Mouse (Mus musculus): ENCODE data around the gene Sema5b. TPM values are rescaled to one million over a fixed set of nuclear protein-coding genes. Genes with fewer than 3 reads are reported as not detected.

The Sema5b gene
- total and polyA plus RNA-seq, 3 experiments, result not detected

- Histone ChIP-seq H3K27me3 (ENCODE audit: control insufficient read depth in 1 of 2, insufficient read depth in 2 of 2, low read length in 2 of 2) (peaks cover 0 to 3% of the 10 kb centered on the region in 2 experiments; a peak in 1 of 4 replicates), H3K79me2 (ENCODE audit: control insufficient read depth, insufficient read depth, low read length, poor library complexity) (no peaks in the 10 kb centered on the region), H3K27ac (ENCODE audit: control insufficient read depth, low read depth, low read length) (no peak overlapping the region), H3K9me3 (replicated peaks; ENCODE audit: insufficient read depth, low read length) (no peaks in the 10 kb centered on the region), H3K9ac (ENCODE audit: control insufficient read depth, low read depth, low read length, poor library complexity, severe bottlenecking) (no peak overlapping the region), H3K36me3 (ENCODE audit: control insufficient read depth in 1 of 2, insufficient read depth in 2 of 2, low read length in 2 of 2) (no peaks in the 10 kb centered on the region), H3K4me1 (ENCODE audit: control insufficient read depth in 1 of 2, insufficient read depth in 2 of 2, low read length in 2 of 2) (no peaks in the 10 kb centered on the region), H3K4me3 (ENCODE audit: control insufficient read depth in 1 of 2, insufficient read depth in 1 of 2, low read depth in 2 of 2, low read length in 2 of 2) (no peak overlapping the region)
- no peak for TF ChIP-seq GATA1 (IDR thresholded peaks at IDR 0.05; ENCODE audit: low read depth, low read length)
- no peak for TF ChIP-seq POLR2AphosphoS5 (IDR thresholded peaks at IDR 0.05; ENCODE audit: borderline replicate concordance, low read depth, low read length)
- no peak for TF ChIP-seq MYB (IDR thresholded peaks at IDR 0.05; ENCODE audit: low read depth, low read length)
- TF ChIP-seq TAL1 (IDR thresholded peaks at IDR 0.05; ENCODE audit: low read length), result no peak
- no peak for DNase-seq (ENCODE audit: low read depth, low spot score)
These were observed 150.7 kb downstream of the Sema5b start for GRCm38 (mm10) chr16:35691606-35692005.

GRCm38 (mm10) chr16:35694250-35694846 lies 153.4 kb downstream of the Sema5b start:
- Histone ChIP-seq H3K79me2 (ENCODE audit: control insufficient read depth, insufficient read depth, low read length, poor library complexity) (no peaks in the 10 kb centered on the region), H3K9me3 (replicated peaks; ENCODE audit: insufficient read depth, low read length) (no peaks in the 10 kb centered on the region), H3K4me1 (ENCODE audit: control insufficient read depth in 1 of 2, insufficient read depth in 2 of 2, low read length in 2 of 2) (no peaks in the 10 kb centered on the region), H3K27me3 (ENCODE audit: control insufficient read depth in 1 of 2, insufficient read depth in 2 of 2, low read length in 2 of 2) (no peaks in the 10 kb centered on the region; a peak in 1 of 4 replicates), H3K36me3 (ENCODE audit: control insufficient read depth in 1 of 2, insufficient read depth in 2 of 2, low read length in 2 of 2) (no peaks in the 10 kb centered on the region; a peak in 1 of 4 replicates), H3K9ac (ENCODE audit: control insufficient read depth, low read depth, low read length, poor library complexity, severe bottlenecking) (no peak overlapping the region), H3K27ac (ENCODE audit: control insufficient read depth, low read depth, low read length) (no peak overlapping the region), H3K4me3 (ENCODE audit: control insufficient read depth in 1 of 2, insufficient read depth in 1 of 2, low read depth in 2 of 2, low read length in 2 of 2) (no peak overlapping the region)
- no peak for TF ChIP-seq CTCF (IDR thresholded peaks at IDR 0.05 in 2 of 3, conservative IDR thresholded peaks at IDR 0.05 in 1 of 3; ENCODE audit: control insufficient read depth in 1 of 3, insufficient read depth in 1 of 3, low read depth in 2 of 3, low read length in 3 of 3, poor library complexity in 1 of 3, severe bottlenecking in 1 of 3)
- TF ChIP-seq ZC3H11A (IDR thresholded peaks at IDR 0.05; ENCODE audit: low read depth, low read length), result no peak
- no peak for TF ChIP-seq MAFK (IDR thresholded peaks at IDR 0.05; ENCODE audit: borderline replicate concordance, low read depth, low read length)
- no peak for TF ChIP-seq POLR2AphosphoS2 (IDR thresholded peaks at IDR 0.05; ENCODE audit: low read length)
- TF ChIP-seq ELF1 (IDR thresholded peaks at IDR 0.05; ENCODE audit: low read depth, low read length), result no peak
- no peak for TF ChIP-seq GABPA (IDR thresholded peaks at IDR 0.05; ENCODE audit: low read depth, low read length)
- DNase-seq (ENCODE audit: low read depth, low spot score), result no peak

DNA sequence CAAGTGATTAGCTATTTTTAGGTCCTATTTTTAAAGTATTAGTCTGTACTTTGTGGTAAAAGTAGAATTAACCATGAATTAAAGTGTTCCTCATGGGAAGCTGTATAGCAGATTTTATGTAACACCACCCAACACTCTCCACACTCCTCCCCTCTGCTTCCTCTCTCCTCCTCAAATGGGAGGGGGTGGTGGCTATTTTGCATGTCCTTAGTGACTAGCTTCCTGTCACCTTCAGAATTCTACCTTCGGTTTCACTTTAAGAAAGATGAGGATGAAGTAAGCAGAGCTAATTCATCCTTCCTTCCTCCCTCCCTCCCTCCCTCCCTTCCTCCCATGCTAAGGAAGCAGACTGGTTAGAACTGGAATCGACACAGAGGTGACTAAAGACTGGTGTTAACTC lies 155.2 kb downstream of the Sema5b start:
- Histone ChIP-seq H3K4me3 (ENCODE audit: control insufficient read depth in 1 of 2, insufficient read depth in 1 of 2, low read depth in 2 of 2, low read length in 2 of 2) (no peak overlapping the region), H3K9me3 (replicated peaks; ENCODE audit: insufficient read depth, low read length) (no peaks in the 10 kb centered on the region), H3K27ac (ENCODE audit: control insufficient read depth, low read depth, low read length) (no peak overlapping the region), H3K36me3 (ENCODE audit: control insufficient read depth in 1 of 2, insufficient read depth in 2 of 2, low read length in 2 of 2) (no peaks in the 10 kb centered on the region; a peak in 1 of 4 replicates), H3K27me3 (ENCODE audit: control insufficient read depth in 1 of 2, insufficient read depth in 2 of 2, low read length in 2 of 2) (no peaks in the 10 kb centered on the region), H3K9ac (ENCODE audit: control insufficient read depth, low read depth, low read length, poor library complexity, severe bottlenecking) (no peak overlapping the region), H3K4me1 (ENCODE audit: control insufficient read depth in 1 of 2, insufficient read depth in 2 of 2, low read length in 2 of 2) (no peaks in the 10 kb centered on the region), H3K79me2 (ENCODE audit: control insufficient read depth, insufficient read depth, low read length, poor library complexity) (no peaks in the 10 kb centered on the region)
- TF ChIP-seq CHD2 (IDR thresholded peaks at IDR 0.05; ENCODE audit: low read length) (no peak), MAFK (IDR thresholded peaks at IDR 0.05; ENCODE audit: borderline replicate concordance, low read depth, low read length) (no peak)
- no peak for DNase-seq (ENCODE audit: low read depth, low spot score)
